Mouse (Mus musculus): ENCODE data around the gene Gm9573.

Gm9573 gene

GRCm38 (mm10) chr17:35626537-35626936 lies at the start of gene Gm9573:
TSS of gene Gm9573 (minus strand) at chr17:35626637.
- no peak for DNase-seq (ENCODE audit: low spot score in 2 of 2)

- peak; percentile 77 to 96 for DNase-seq (ENCODE audit: low spot score in 2 of 2)
Observed at GRCm38 (mm10) chr17:35673416-35674035, 47.1 kb upstream of the Gm9573 start, which contains the start of gene Gtf2h4. TSS of gene Gtf2h4 (minus strand) at chr17:35673739.

GRCm38 (mm10) chr17:35672527-35672926 lies 46.1 kb upstream of the Gm9573 start:
- no peak for DNase-seq (ENCODE audit: low spot score in 2 of 2)

- no peak for DNase-seq (ENCODE audit: low spot score in 2 of 2)
Observed at GRCm38 (mm10) chr17:35671846-35672245, 45.4 kb upstream of the Gm9573 start.

- no peak for DNase-seq (ENCODE audit: low spot score in 2 of 2)
Observed at GRCm38 (mm10) chr17:35669731-35670130, 43.3 kb upstream of the Gm9573 start.

- DNase-seq (ENCODE audit: low spot score in 2 of 2): peak; percentile 96 to 99
Observed at GRCm38 (mm10) chr17:35667334-35668065, 41.1 kb upstream of the Gm9573 start, which contains the start of gene Vars2. TSS of gene Vars2 (minus strand) at chr17:35667592.

- peak in 1 of 2 experiments; percentile 19 for DNase-seq (ENCODE audit: low spot score in 2 of 2)
Observed at GRCm38 (mm10) chr17:35666851-35667256, 40.4 kb upstream of the Gm9573 start.

GRCm38 (mm10) chr17:35665957-35666515 lies 39.6 kb upstream of the Gm9573 start:
- DNase-seq (ENCODE audit: low spot score in 2 of 2): peak; percentile 28 to 45

GRCm38 (mm10) chr17:35653086-35653485 lies 26.6 kb upstream of the Gm9573 start:
- no peak for DNase-seq (ENCODE audit: low spot score in 2 of 2)

GRCm38 (mm10) chr17:35649429-35649828 lies 23.0 kb upstream of the Gm9573 start:
- DNase-seq (ENCODE audit: low spot score in 2 of 2): no peak

- DNase-seq (ENCODE audit: low spot score in 2 of 2): no peak
Observed at GRCm38 (mm10) chr17:35643609-35644236, 17.3 kb upstream of the Gm9573 start, which contains the start of gene Mucl3. TSS of gene Mucl3 (minus strand) at chr17:35643695.

- DNase-seq (ENCODE audit: low spot score in 2 of 2): no peak
Observed at GRCm38 (mm10) chr17:35639352-35639751, 12.9 kb upstream of the Gm9573 start.

- DNase-seq (ENCODE audit: low spot score in 2 of 2): peak; percentile 29 to 67
Observed at GRCm38 (mm10) chr17:35638475-35639190, 12.2 kb upstream of the Gm9573 start.

GRCm38 (mm10) chr17:35636363-35636762 lies 9.9 kb upstream of the Gm9573 start:
- peak in 1 of 2 experiments; percentile 50 for DNase-seq (ENCODE audit: low spot score in 2 of 2)

- peak; percentile 83 to 90 for DNase-seq (ENCODE audit: low spot score in 2 of 2)
Observed at GRCm38 (mm10) chr17:35635699-35636111, 9.3 kb upstream of the Gm9573 start.

- DNase-seq (ENCODE audit: low spot score in 2 of 2): no peak
Observed at GRCm38 (mm10) chr17:35635202-35635601, 8.8 kb upstream of the Gm9573 start.

- peak; percentile 56 to 76 for DNase-seq (ENCODE audit: low spot score in 2 of 2)
Observed at GRCm38 (mm10) chr17:35633992-35634391, 7.6 kb upstream of the Gm9573 start.

GRCm38 (mm10) chr17:35617127-35617526 lies 9.3 kb downstream of the Gm9573 start:
- no peak for DNase-seq (ENCODE audit: low spot score in 2 of 2)

GRCm38 (mm10) chr17:35601736-35602354 lies 24.6 kb downstream of the Gm9573 start:
- no peak for DNase-seq (ENCODE audit: low spot score in 2 of 2)

GRCm38 (mm10) chr17:35601249-35601648 lies 25.2 kb downstream of the Gm9573 start, which contains the start of gene Sfta2:
TSS of gene Sfta2 (plus strand) at chr17:35601549.
- DNase-seq (ENCODE audit: low spot score in 2 of 2): no peak

GRCm38 (mm10) chr17:35597399-35597798 lies 29.0 kb downstream of the Gm9573 start:
- DNase-seq (ENCODE audit: low spot score in 2 of 2): no peak
